Mouse (Mus musculus) MN1 (cell line): ENCODE data around the gene Nudt6.

Experiments
- DNase-seq: peaks from one replicate; pipeline ENCODE4 v3.0.0-alpha.2; 2016; ENCODE audit warnings: low spot score

The Nudt6 gene

DNA sequence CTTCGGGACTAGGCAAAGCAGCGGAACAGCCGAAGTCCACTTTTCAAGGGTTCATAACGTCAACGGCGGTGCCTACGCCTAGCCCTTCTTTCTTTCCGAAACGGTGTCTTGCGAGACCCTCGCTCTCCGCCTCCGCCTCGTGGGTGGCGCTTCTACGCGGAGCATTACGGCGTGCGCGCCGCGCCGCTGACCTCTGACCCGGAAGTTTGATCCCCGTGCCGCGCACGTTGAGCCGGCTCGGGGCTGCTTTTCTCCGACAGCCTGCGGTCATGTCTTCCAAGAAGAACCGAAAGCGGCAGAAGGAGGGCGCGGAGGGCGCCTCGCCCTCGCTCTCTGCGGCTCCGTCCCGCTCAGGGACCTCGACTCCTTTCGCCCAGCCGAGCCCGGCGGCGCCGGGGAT lies at the start of gene Nudt6:
Gene Nudt6, minus strand, starts transcription at position 140 of the 400 bp plus-strand sequence.
- DNase-seq = peak; percentile 96

DNA sequence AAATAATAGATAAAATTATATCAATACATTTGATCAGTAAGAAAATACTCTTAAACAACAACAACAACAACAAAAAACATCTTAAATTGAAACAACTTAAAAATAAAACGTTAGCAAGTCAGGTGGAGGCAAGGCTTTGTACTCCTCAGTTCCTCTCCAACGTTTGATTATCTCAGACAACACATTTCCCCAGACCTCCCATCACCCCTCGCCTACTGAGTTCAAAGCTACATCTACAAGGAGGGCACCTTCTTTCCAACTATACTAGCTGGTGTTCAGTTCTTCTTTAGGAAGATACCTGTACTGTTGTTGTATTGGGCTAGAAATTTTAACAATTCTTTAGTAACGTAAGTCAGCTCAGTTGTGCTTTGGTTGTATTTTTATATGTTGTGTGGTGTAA lies 49.3 kb upstream of the Nudt6 start:
- DNase-seq = no peak

- peak; percentile 44 for DNase-seq
These were observed 48.2 kb upstream of the Nudt6 start for GRCm38 (mm10) chr3:37468170-37468569.

GRCm38 (mm10) chr3:37455992-37456391 lies 36.0 kb upstream of the Nudt6 start:
- DNase-seq = no peak

- DNase-seq = no peak
These were observed 23.4 kb upstream of the Nudt6 start for GRCm38 (mm10) chr3:37443409-37443808.

DNA sequence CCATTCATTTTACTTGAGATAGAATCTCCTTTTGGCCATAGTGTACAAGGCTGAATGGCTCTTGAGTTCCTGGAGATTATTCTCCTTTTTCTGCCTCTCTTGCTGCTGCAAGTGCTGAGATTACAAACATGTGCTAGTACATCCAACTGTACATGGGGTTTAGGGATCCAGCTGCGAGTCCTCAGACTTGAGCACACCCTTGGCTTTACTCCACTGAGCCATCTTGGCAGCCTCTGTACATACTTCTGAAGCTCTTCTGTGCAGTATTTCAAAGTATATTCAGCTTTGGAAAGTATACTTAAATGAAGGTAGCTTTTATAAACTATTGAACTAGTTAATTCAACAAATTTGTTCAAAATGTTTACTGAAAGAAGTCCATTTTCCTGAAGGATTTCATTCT lies 19.8 kb upstream of the Nudt6 start:
- DNase-seq = no peak

- no peak for DNase-seq
These were observed 10.3 kb upstream of the Nudt6 start for GRCm38 (mm10) chr3:37430359-37430758.

DNA sequence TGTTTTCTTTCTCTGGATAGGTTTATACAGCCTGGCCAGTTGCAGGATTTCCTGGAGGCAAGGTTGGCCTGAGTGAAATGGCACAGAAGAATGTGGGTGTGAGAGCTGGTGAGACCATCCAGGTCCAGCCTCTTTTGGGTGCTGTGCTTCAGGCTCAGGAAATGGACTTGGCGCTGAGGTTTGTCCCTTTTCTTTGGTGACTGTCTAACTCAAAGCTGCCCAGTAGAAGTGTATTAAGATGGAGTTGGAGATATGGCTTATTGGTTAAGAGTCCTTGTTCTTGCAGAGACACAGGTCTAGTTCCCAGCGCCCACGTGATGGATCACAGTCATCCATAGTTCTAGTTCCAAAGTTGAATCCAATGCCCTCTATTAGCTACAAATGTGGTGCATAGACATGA lies 6.1 kb upstream of the Nudt6 start:
- DNase-seq = no peak

DNA sequence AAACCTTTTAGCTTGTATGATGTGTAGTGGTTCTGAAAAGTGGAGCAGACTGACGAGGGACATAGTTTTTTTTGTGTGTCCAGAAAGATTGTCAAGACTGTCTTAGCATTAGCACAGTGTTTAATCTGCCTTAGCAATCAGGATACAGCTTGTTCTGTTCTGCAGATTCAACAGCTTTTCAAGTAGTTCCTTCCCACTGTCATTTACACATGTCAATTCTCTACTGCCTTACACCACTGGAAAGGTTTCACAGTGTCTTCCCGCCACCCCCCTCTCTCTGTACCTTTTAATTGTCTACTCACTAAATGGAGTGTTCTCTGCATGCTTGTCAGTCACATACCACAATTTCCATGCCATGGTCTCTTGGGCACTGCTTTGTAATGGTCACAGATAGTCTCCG lies 1.2 kb upstream of the Nudt6 start:
- DNase-seq = peak; percentile 14

DNA sequence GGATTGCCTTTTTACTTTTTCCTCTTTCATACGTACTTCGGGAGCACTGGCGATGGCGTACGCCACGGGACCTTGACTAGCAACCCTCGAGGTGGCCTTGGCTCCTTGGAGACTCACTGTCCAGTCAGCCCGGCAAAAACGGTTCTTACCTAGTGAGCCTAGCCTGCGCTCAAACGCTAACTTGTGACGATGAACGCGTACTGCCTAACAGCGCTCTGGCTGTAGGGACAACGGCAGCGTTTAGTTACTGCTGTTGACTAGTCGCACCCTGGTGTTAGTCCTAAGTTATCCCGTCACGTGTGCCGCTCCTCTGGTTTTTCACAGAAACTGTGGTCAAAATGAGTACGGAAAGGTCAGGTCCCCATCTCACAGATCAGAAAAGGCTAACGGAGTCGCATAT lies 630 bp upstream of the Nudt6 start:
- peak; percentile 64 for DNase-seq

DNA sequence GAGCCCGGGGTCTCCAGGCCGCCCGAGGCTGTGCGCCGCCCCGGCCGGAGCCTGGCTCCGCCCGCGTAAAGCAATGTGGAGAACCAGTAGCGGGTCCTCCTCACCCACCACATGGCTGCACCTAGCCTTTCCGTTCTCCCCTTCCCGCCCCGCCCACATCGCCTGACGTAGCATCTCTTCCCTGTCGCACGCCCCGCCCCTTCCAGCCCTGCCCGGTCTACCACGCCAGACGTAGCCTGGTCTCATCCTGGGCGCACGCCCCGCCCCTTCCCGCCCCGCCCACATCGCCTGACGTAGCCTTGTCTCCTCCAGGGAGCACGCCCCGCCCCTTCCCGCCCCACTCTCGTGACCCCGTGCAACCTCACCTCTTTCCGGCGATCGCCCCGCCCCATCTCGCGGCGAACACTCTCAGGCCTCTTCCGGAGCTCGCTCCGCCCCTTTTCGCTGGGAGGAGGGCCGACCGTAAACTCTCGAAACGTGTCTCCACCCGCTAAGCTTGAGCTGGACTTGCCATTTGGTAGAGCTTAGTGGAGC lies 486 bp downstream of the Nudt6 start, which contains the start of gene Spata5:
Gene Spata5, plus strand, starts transcription at position 439 of the 534 bp plus-strand sequence.
- peak; percentile 99 for DNase-seq

DNA sequence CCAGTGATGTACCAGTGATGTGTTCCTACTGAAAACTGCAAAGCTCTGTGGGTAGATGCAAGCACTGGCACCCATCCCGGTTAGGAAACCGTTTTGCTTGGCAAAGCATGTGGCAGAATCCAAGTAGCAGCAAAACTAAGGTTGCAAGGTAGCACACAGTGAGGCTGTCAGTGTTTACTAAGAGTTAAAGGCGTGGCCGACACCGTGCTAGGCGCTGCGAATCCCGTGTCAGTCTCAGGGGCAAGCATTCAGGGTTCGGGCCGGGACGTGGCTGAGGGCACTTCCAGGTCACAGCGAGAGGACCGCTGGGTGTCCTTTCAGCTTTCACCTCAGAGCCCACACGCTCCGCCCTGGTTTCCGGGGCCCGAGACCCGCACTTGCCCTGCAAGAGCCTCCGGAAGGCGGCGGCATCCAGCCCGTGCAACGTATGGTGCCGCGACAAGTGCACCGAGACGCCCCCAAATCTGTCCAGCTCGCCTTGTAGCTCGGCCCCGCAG lies 1.0 kb downstream of the Nudt6 start:
- DNase-seq = no peak

DNA sequence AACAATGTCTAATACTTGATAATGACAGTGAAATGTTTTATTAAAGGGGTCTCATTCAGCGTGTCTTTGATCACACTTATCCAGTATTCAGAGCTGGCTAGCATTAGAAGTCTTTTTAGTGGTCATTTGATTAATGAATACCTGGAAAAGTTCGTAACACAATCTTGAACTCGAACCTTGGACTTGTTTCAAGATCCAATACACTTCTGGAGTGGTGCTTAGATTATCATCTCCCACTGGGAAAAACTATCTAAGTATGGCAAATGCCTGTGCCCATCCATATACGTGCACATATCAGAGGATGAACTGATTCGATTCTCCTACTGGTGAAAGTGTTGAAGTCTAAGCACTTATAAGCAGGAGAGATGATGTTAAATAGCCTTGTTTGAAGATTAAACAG lies 1.7 kb downstream of the Nudt6 start:
- no peak for DNase-seq

DNA sequence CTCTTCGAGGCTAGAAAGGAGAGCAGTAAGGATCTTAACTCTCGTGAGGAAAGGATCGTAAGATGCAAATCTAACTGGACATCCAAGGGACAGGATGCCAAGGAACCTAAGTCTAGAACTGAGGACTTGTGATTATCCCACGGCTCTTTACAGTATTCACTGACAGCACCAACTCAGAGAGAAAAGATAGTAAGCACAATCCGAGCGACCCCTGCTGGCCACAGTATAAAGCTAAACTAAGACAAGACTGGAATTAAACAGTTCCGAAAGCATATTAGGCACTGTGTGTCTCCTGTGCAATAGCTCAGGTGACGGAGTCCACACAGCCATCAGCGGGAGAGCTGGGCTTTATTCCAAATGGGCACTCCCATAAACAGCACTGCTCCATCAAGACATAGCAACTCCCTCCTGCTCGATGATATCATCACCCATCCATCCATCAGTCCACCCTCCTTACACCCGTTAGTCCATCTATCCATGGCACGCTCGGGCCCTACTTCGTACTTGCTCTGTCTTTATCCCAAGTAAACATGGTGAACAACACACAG lies 5.5 kb downstream of the Nudt6 start:
- peak; percentile 77 for DNase-seq

DNA sequence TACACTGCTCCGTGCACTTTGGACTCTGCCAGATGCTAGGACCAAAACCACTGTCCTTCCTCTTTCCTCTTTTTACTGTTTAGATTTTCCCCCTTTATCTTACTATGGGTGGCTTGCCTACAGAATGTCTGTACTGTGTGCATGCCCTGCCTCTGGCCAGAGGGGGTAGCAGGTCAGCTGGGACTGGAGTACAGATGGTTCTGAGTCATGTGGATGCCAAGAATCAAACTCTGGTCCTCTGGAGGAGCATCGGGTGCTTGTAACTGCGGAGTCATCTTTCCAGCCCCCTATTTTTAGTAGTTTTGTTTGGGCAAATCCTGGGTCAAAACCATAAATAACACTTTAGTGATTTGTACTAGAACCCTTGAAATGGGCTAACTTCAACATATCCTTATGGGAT lies 6.6 kb downstream of the Nudt6 start:
- DNase-seq = peak; percentile 31

GRCm38 (mm10) chr3:37407598-37407997 lies 12.4 kb downstream of the Nudt6 start:
- no peak for DNase-seq

DNA sequence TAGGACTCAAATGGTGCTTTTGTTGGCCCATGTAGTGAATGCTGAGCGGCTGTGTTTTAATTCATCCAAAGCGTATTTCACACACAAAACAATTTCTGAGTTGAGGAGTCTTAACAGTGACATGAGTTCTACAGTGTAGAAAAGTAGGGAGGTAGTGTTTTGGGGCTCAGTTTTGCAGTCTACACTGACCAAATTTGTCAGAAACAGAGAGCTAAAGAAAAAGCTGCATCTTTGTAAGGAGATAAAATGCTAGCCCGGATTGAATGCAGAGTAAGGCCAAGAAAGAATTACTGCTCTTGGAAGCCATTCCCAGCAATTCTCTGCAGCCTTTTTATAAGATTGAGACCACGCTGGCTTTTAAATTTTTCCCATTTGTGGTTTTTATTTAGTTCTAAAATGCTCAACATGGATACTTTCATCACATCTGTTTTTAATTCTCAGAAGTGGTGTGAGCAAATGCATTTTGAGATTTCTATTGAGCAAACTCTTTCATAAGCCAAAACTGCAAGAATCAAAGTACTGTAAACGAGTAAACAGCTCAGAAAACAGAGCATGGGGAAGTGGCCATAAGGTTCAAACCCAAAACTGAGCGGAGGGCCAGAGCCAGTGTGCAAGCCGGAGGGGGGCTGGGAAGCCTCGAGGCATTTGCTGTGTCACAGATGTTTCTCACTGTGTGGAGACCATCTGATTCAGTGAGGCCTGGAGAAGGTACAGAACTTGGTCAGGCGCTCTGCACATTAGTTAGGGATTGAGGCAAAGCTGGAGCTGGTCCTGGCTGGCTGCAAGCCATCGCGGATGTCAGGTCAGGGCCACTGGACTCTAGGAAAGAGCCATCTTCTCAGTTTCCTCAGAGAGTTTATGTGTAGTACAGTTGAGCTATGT lies 18.0 kb downstream of the Nudt6 start:
- no peak for DNase-seq

- no peak for DNase-seq
These were observed 21.2 kb downstream of the Nudt6 start for GRCm38 (mm10) chr3:37398661-37399395.

DNA sequence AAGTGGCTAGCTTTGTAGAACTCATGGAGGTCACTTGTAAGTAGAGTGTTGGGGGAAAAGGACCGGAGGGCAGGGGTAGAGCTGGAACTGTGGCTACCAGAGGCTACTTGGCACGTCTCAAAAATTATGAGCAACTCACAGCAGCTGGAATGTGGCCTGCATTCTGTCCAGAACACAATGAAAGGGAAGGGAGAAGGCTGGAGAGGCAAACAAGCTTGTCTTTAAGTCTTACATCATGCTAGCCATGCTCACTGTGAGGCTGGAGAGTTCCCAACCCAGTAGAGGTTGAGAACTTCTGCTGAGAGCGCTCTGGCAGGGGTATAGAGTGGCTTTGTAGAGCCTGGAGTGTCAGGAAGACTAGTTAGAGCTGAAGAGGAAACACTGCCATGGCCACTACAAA lies 22.4 kb downstream of the Nudt6 start:
- DNase-seq = no peak

GRCm38 (mm10) chr3:37396930-37397608 lies 22.9 kb downstream of the Nudt6 start:
- no peak for DNase-seq

DNA sequence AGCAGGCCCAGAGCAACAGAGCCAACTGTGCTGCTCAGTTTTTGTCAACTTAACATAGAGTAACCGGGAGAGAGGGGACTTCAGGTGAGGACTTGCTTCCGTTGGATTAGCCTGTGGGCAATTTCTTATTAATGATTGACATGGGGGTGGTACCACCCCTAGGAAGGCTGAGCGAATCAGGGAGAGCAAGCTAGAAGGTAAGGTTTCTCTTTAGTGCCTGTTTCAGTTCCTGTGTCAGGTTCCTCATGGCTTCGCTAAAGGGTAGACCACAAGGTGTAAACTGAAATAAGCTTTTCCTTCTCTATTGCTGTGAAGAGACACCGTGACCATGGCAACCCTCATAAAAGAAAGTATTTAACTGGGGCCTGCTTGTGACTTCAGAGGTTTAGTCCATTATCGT lies 32.7 kb downstream of the Nudt6 start:
- no peak for DNase-seq
